Mouse (Mus musculus) ovary, adult 10 weeks (tissue): ENCODE data around the gene Gm42715. TPM values are rescaled to one million over a fixed set of nuclear protein-coding genes. Genes with fewer than 3 reads are reported as not detected.

Experiments
- polyA plus RNA-seq: library from polyadenylated mRNA; stranded (reverse); fragments of 350-450 nt; fragmentation: Illumina TruSeq; extraction: RNeasy Lipid Tissue Mini Kit (QIAGEN cat#74804); gene quantifications from one replicate; pipeline ENCODE4 v1.2.3, GENCODE M21; 2014

The Gm42715 gene
- polyA plus RNA-seq, result 6.7 TPM

GRCm38 (mm10) chr7:127519284-127519683, at the start of gene Gm42715:
TSS of gene Gm42715 (plus strand) at chr7:127519584.

GRCm38 (mm10) chr7:127478635-127479317, 40.6 kb upstream of the Gm42715 start, which contains the start of gene Fbrs:
TSS of gene Fbrs (plus strand) at chr7:127479199.

DNA sequence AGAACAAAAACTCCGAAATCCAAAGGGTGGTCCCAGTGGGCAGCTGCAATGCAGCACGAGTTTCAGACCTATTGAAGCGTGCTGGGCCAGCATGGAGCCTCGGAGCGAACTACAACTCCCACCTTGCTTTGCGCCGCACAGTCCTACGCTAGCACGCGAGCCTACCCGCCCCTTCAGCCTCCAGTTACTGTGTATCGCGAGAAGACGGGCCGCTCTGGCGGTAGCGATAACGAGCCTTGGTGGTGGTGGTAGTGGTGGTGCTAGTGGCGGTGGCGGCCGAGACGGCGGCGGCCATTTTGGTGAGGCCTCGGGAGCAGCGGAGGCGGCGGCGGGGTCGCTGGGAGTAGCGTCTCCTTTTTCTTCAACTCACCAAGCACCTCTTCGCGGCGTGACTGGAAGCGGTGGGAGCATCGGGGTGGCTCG, 7.6 kb upstream of the Gm42715 start, which contains the start of gene Srcap:
Gene Srcap, plus strand, starts transcription at position 176 of the 423 bp plus-strand sequence.

GRCm38 (mm10) chr7:127561340-127561858, 42.0 kb downstream of the Gm42715 start, which contains the start of gene Tmem265:
TSS of gene Tmem265 (plus strand) at chr7:127561390.

GRCm38 (mm10) chr7:127572895-127573471, 53.6 kb downstream of the Gm42715 start, which contains the start of gene Phkg2:
TSS of gene Phkg2 (plus strand) at chr7:127573340.

DNA sequence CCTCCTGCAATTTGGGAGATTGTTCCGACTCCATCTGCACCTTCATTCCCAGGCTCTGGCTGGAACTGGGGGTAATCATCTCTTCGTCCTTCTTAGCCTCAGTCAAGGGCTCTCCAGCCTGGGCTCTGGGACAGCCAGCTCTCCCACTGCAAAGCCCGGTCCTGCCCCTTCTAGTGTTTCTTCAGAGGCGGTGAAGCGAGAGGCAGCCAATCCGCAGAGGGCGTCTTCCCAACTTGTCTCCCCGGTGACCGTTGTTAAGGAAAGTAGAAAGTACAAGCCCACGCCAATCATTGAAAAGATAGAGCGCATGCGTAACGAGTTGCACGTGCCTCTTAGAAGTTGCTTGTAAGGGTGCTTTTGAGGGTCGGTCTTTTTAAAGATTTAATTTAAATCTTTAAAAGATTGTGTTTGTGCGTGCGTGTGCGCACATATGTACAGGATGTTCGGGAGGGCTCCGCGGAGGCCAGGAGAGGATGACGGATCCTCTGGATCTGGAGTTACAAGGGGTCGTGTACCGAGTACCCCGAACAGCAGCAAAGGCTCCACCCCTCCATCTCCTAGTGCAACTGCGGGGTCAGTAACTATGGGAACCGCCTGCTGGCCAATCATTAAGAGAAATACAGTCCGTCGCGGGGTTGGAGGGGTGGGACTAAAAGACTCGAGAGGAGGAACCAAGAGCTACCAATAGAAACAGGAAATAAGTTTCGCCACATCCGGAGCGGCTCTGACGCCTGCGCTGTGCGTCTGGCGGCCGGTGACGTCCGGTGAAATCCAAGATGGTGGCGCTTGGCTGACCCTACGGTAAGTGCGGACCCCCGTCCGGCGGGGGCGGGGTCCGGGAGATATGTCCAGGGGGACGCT, 68.9 kb downstream of the Gm42715 start, which contains the start of the genes Ccdc189 and Rnf40:
Gene Ccdc189, minus strand, starts transcription at position 585 of the 861 bp plus-strand sequence.
Gene Rnf40, plus strand, starts transcription at position 757 of the 861 bp plus-strand sequence.

GRCm38 (mm10) chr7:127614891-127615843, 95.8 kb downstream of the Gm42715 start, which contains the start of gene Zfp629:
TSS of gene Zfp629 (minus strand) at chr7:127615797.

Other genes with a start within 250 kb of the Gm42715 start
- gene Sephs2, start 245.5 kb upstream of the Gm42715 start, polyA plus RNA-seq, result 23.0 TPM
- gene Itgal, start 223.3 kb upstream of the Gm42715 start, polyA plus RNA-seq, result 0.68 TPM
- gene Zfp768, start 174.0 kb upstream of the Gm42715 start, polyA plus RNA-seq, result 3.3 TPM
- 3.6 TPM for gene Zfp747, start 143.5 kb upstream of the Gm42715 start, polyA plus RNA-seq
- gene 9130019O22Rik, start 132.4 kb upstream of the Gm42715 start, polyA plus RNA-seq, result 2.4 TPM
- gene E430018J23Rik, start 126.0 kb upstream of the Gm42715 start, polyA plus RNA-seq, result 1.1 TPM
- 4.1 TPM for gene Zfp764, start 112.8 kb upstream of the Gm42715 start, polyA plus RNA-seq
- gene Zfp688, start 97.5 kb upstream of the Gm42715 start, polyA plus RNA-seq, result 0.86 TPM
- 3.1 TPM for gene Zfp689, start 70.4 kb upstream of the Gm42715 start, polyA plus RNA-seq
- 18.0 TPM for gene Prr14, start 60.0 kb upstream of the Gm42715 start, polyA plus RNA-seq
- gene Fbrs, start 40.4 kb upstream of the Gm42715 start, polyA plus RNA-seq, result 7.7 TPM
- gene Srcap, start 7.6 kb upstream of the Gm42715 start, polyA plus RNA-seq, result 11.4 TPM
- gene Tmem265, start 41.8 kb downstream of the Gm42715 start, polyA plus RNA-seq, result not detected
- gene Phkg2, start 53.8 kb downstream of the Gm42715 start, polyA plus RNA-seq, result 7.7 TPM
- not detected for gene Ccdc189, start 69.0 kb downstream of the Gm42715 start, polyA plus RNA-seq
- gene Rnf40, start 69.2 kb downstream of the Gm42715 start, polyA plus RNA-seq, result 2.9 TPM
- gene Zfp629, start 96.2 kb downstream of the Gm42715 start, polyA plus RNA-seq, result 11.5 TPM
- 6.5 TPM for gene Bcl7c, start 189.3 kb downstream of the Gm42715 start, polyA plus RNA-seq
- 2.4 TPM for gene Ctf1, start 193.2 kb downstream of the Gm42715 start, polyA plus RNA-seq
- gene Ctf2, start 212.6 kb downstream of the Gm42715 start, polyA plus RNA-seq, result not detected
- 0.66 TPM for gene Fbxl19, start 225.0 kb downstream of the Gm42715 start, polyA plus RNA-seq